Mouse (Mus musculus) ovary, adult 10 weeks (tissue): ENCODE results near the gene Rps21. TPM values are rescaled to one million over a fixed set of nuclear protein-coding genes. Genes with fewer than 3 reads are reported as not detected.

ENCODE experiments used
- polyA plus RNA-seq: library from polyadenylated mRNA; stranded (reverse); fragments of 350-450 nt; fragmentation: Illumina TruSeq; extraction: RNeasy Lipid Tissue Mini Kit (QIAGEN cat#74804); gene quantifications from one replicate; pipeline ENCODE4 v1.2.3, GENCODE M21; 2014

The Rps21 gene
- 246 TPM for polyA plus RNA-seq

GRCm38 (mm10) chr2:180257001-180257521 is at the start of gene Rps21:
TSS of gene Rps21 (plus strand) at chr2:180257377.

GRCm38 (mm10) chr2:180225762-180226378 is 31.3 kb upstream of the Rps21 start, which contains the start of gene Lama5:
TSS of gene Lama5 (minus strand) at chr2:180225859.

GRCm38 (mm10) chr2:180273394-180274244 is 16.4 kb downstream of the Rps21 start, which contains the start of gene Cables2:
TSS of gene Cables2 (minus strand) at chr2:180273496.

GRCm38 (mm10) chr2:180289440-180290108 is 32.4 kb downstream of the Rps21 start, which contains the start of gene Rbbp8nl:
TSS of gene Rbbp8nl (minus strand) at chr2:180289879.

Other genes with a start within 250 kb of the Rps21 start
- 112 TPM for gene Lsm14b, start 232.4 kb upstream of the Rps21 start, polyA plus RNA-seq
- 49.5 TPM for gene Psma7, start 214.9 kb upstream of the Rps21 start, polyA plus RNA-seq
- gene Ss18l1, start 214.9 kb upstream of the Rps21 start, polyA plus RNA-seq = 11.1 TPM
- 0.51 TPM for gene Mtg2, start 186.8 kb upstream of the Rps21 start, polyA plus RNA-seq
- not detected for gene Hrh3, start 152.9 kb upstream of the Rps21 start, polyA plus RNA-seq
- gene Osbpl2, start 138.1 kb upstream of the Rps21 start, polyA plus RNA-seq = 56.6 TPM
- 11.2 TPM for gene Adrm1, start 85.9 kb upstream of the Rps21 start, polyA plus RNA-seq
- gene Lama5, start 31.5 kb upstream of the Rps21 start, polyA plus RNA-seq = 3.3 TPM
- 12.3 TPM for gene Cables2, start 16.1 kb downstream of the Rps21 start, polyA plus RNA-seq
- gene Rbbp8nl, start 32.5 kb downstream of the Rps21 start, polyA plus RNA-seq = not detected
- 0.17 TPM for gene Gata5, start 77.3 kb downstream of the Rps21 start, polyA plus RNA-seq
- not detected for gene Slco4a1, start 198.9 kb downstream of the Rps21 start, polyA plus RNA-seq
- gene Ntsr1, start 242.6 kb downstream of the Rps21 start, polyA plus RNA-seq = not detected